Mouse (Mus musculus): ENCODE data around the gene Foxj1. TPM values are rescaled to one million over a fixed set of nuclear protein-coding genes. Genes with fewer than 3 reads are reported as not detected.
"Not testable (repeated sequence)": the region's sequence is repeated elsewhere in the genome, so short reads cannot be mapped to it uniquely, and the experiment has no call there.

Foxj1 gene
- polyA plus RNA-seq, 1 experiment, result 12.3 TPM

- Histone ChIP-seq H3K4me1 (ENCODE audit: control insufficient read depth, insufficient read depth, low read length) (peaks cover 3% of the 10 kb centered on the region), H3K4me3 (ENCODE audit: low read depth, low read length) (no peak overlapping the region), H3K36me3 (ENCODE audit: control insufficient read depth, insufficient read depth, low read length, poor library complexity, severe bottlenecking) (no peaks in the 10 kb centered on the region), H3K27ac (ENCODE audit: insufficient read depth, low read length) (no peak overlapping the region), H3K27me3 (ENCODE audit: control insufficient read depth, insufficient read depth, low read length, poor library complexity, severe bottlenecking) (no peaks in the 10 kb centered on the region), H3K9me3 (replicated peaks; ENCODE audit: control insufficient read depth, insufficient read depth, low read length, poor library complexity, severe bottlenecking) (no peaks in the 10 kb centered on the region), H3K9ac (ENCODE audit: low read depth, poor library complexity, severe bottlenecking) (no peak overlapping the region)
- no peak for TF ChIP-seq CTCF (IDR thresholded peaks at IDR 0.05; ENCODE audit: low read depth, low read length)
- TF ChIP-seq EP300 (IDR thresholded peaks at IDR 0.05; ENCODE audit: insufficient read depth, low read depth, low read length), result no peak
- TF ChIP-seq POLR2A (IDR thresholded peaks at IDR 0.05; ENCODE audit: insufficient read depth, low read length), result no peak
Measured at GRCm38 (mm10) chr11:116365432-116365831, 30.2 kb upstream of the Foxj1 start.

GRCm38 (mm10) chr11:116362015-116362414, 26.8 kb upstream of the Foxj1 start:
- no peak overlapping the region for H3K27ac ChIP-seq (ENCODE audit: insufficient read depth, low read length)
- H3K36me3 ChIP-seq (ENCODE audit: control insufficient read depth, insufficient read depth, low read length, poor library complexity, severe bottlenecking), result no peaks in the 10 kb centered on the region
- H3K9me3 ChIP-seq (replicated peaks; ENCODE audit: control insufficient read depth, insufficient read depth, low read length, poor library complexity, severe bottlenecking), result no peaks in the 10 kb centered on the region
- H3K4me3 ChIP-seq (ENCODE audit: low read depth, low read length), result no peak overlapping the region
- no peaks in the 10 kb centered on the region for H3K4me1 ChIP-seq (ENCODE audit: control insufficient read depth, insufficient read depth, low read length)
- no peak for TF ChIP-seq POLR2A (IDR thresholded peaks at IDR 0.05; ENCODE audit: insufficient read depth, low read length)
- no peak overlapping the region for H3K9ac ChIP-seq (ENCODE audit: low read depth, poor library complexity, severe bottlenecking)
- H3K27me3 ChIP-seq (ENCODE audit: control insufficient read depth, insufficient read depth, low read length, poor library complexity, severe bottlenecking), result no peaks in the 10 kb centered on the region

- not testable (repeated sequence) for H3K27ac ChIP-seq (ENCODE audit: insufficient read depth, low read length); H3K9me3 ChIP-seq (replicated peaks; ENCODE audit: control insufficient read depth, insufficient read depth, low read length, poor library complexity, severe bottlenecking); H3K4me1 ChIP-seq (ENCODE audit: control insufficient read depth, insufficient read depth, low read length); H3K27me3 ChIP-seq (ENCODE audit: control insufficient read depth, insufficient read depth, low read length, poor library complexity, severe bottlenecking); H3K36me3 ChIP-seq (ENCODE audit: control insufficient read depth, insufficient read depth, low read length, poor library complexity, severe bottlenecking); H3K4me3 ChIP-seq (ENCODE audit: low read depth, low read length); H3K9ac ChIP-seq (ENCODE audit: low read depth, poor library complexity, severe bottlenecking)
Measured at GRCm38 (mm10) chr11:116360915-116361314, 25.7 kb upstream of the Foxj1 start.

GRCm38 (mm10) chr11:116359652-116360051, 24.5 kb upstream of the Foxj1 start:
- Histone ChIP-seq H3K27me3 (ENCODE audit: control insufficient read depth, insufficient read depth, low read length, poor library complexity, severe bottlenecking) (no peaks in the 10 kb centered on the region), H3K4me3 (ENCODE audit: low read depth, low read length) (no peak overlapping the region), H3K4me1 (ENCODE audit: control insufficient read depth, insufficient read depth, low read length) (no peaks in the 10 kb centered on the region), H3K9me3 (replicated peaks; ENCODE audit: control insufficient read depth, insufficient read depth, low read length, poor library complexity, severe bottlenecking) (no peaks in the 10 kb centered on the region), H3K9ac (ENCODE audit: low read depth, poor library complexity, severe bottlenecking) (no peak overlapping the region), H3K36me3 (ENCODE audit: control insufficient read depth, insufficient read depth, low read length, poor library complexity, severe bottlenecking) (no peaks in the 10 kb centered on the region), H3K27ac (ENCODE audit: insufficient read depth, low read length) (no peak overlapping the region)
- TF ChIP-seq CTCF (IDR thresholded peaks at IDR 0.05; ENCODE audit: low read depth, low read length) (no peak), POLR2A (IDR thresholded peaks at IDR 0.05; ENCODE audit: insufficient read depth, low read length) (no peak), EP300 (IDR thresholded peaks at IDR 0.05; ENCODE audit: insufficient read depth, low read depth, low read length) (no peak)

DNA sequence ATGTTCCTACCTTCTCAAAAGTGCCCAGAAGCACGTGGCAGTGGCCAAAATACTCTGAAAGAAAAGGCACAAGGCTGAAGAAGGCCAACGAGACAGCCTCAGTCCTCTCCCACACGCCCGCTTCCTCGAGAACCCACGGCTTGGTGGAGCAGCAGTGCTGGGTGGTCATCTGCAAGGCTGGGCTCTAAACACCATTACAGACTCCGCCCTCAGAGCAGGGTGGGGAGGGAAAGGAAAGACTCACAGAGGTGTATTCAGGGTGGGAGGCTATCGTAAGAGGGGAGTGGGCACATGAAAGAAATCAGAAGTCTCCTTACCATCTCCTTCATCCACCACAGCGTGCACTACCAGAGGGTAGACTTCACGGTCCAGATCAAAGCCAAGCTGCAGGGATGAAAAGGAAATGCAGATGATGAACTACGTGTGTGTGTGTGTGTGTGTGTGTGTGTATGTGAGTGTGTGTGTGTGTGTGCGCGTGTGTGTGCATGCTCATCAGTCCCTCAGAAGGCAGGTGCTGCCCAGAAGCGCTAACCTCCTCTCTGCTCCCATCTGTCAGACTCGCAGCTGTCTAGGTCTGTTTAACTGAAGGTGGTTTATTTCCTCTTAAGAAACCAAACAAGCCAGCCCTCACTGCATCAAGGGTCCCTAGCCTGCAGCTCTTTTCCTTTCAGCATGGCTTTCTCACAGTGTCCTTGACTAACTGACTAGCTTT, 23.9 kb upstream of the Foxj1 start:
- H3K27ac ChIP-seq (ENCODE audit: insufficient read depth, low read length), result no peak overlapping the region
- TF ChIP-seq CTCF (IDR thresholded peaks at IDR 0.05; ENCODE audit: low read depth, low read length) (no peak), POLR2A (IDR thresholded peaks at IDR 0.05; ENCODE audit: insufficient read depth, low read length) (no peak), EP300 (IDR thresholded peaks at IDR 0.05; ENCODE audit: insufficient read depth, low read depth, low read length) (no peak)
- H3K9ac ChIP-seq (ENCODE audit: low read depth, poor library complexity, severe bottlenecking), result no peak overlapping the region
- H3K4me3 ChIP-seq (ENCODE audit: low read depth, low read length), result no peak overlapping the region
- no peaks in the 10 kb centered on the region for H3K27me3 ChIP-seq (ENCODE audit: control insufficient read depth, insufficient read depth, low read length, poor library complexity, severe bottlenecking)
- no peaks in the 10 kb centered on the region for H3K36me3 ChIP-seq (ENCODE audit: control insufficient read depth, insufficient read depth, low read length, poor library complexity, severe bottlenecking)
- H3K9me3 ChIP-seq (replicated peaks; ENCODE audit: control insufficient read depth, insufficient read depth, low read length, poor library complexity, severe bottlenecking), result no peaks in the 10 kb centered on the region
- no peaks in the 10 kb centered on the region for H3K4me1 ChIP-seq (ENCODE audit: control insufficient read depth, insufficient read depth, low read length)

DNA sequence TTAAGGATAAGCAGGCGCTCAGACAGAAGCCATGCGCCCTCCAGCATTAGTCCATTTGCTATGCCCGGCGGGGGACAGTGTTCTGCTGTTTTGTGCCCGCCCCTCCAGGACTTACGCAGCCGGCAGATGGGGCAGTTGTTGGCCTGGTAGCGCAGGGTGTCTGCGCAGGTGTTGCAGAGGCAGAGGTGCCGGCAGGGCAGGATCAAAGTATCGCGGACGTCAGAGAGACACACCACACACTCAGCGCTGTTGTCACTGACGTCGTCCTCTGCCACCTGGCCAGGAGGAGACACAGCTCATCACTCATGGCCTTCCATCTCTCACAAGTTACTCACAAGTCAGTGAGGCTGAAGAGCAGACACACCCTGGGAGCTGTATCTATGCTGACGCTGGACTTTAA, 19.3 kb upstream of the Foxj1 start:
- Histone ChIP-seq H3K36me3 (ENCODE audit: control insufficient read depth, insufficient read depth, low read length, poor library complexity, severe bottlenecking) (no peaks in the 10 kb centered on the region), H3K27me3 (ENCODE audit: control insufficient read depth, insufficient read depth, low read length, poor library complexity, severe bottlenecking) (no peaks in the 10 kb centered on the region), H3K4me3 (ENCODE audit: low read depth, low read length) (no peak overlapping the region), H3K4me1 (ENCODE audit: control insufficient read depth, insufficient read depth, low read length) (no peaks in the 10 kb centered on the region), H3K9ac (ENCODE audit: low read depth, poor library complexity, severe bottlenecking) (no peak overlapping the region), H3K9me3 (replicated peaks; ENCODE audit: control insufficient read depth, insufficient read depth, low read length, poor library complexity, severe bottlenecking) (no peaks in the 10 kb centered on the region), H3K27ac (ENCODE audit: insufficient read depth, low read length) (no peak overlapping the region)
- TF ChIP-seq POLR2A (IDR thresholded peaks at IDR 0.05; ENCODE audit: insufficient read depth, low read length) (no peak), CTCF (IDR thresholded peaks at IDR 0.05; ENCODE audit: low read depth, low read length) (no peak), EP300 (IDR thresholded peaks at IDR 0.05; ENCODE audit: insufficient read depth, low read depth, low read length) (no peak)
